Mouse (Mus musculus) embryonic facial prominence, embryonic 15.5 days (tissue): ENCODE results near the gene Grsf1. TPM values are rescaled to one million over a fixed set of nuclear protein-coding genes. Genes with fewer than 3 reads are reported as not detected.
A peak's percentile ranks its signal among the peaks of the same experiment; 100 is the strongest.

ENCODE experiments used
- ATAC-seq: fragments of 200-750 bp; cut with Nextera tagmentation; 2 replicates; pipeline ENCODE4 v1.8.0; 2017; ENCODE audit warnings: low read depth, moderate TSS enrichment; ENCODE audit not compliant: insufficient number of reproducible peaks, low FRiP score, low TSS enrichment
- H3K27ac ChIP-seq: fragments of 300-500 bp; sonication (generic); replicated peaks from 2 replicates; pipeline ENCODE4 v1.5.1; 2015; ENCODE audit warnings: mild to moderate bottlenecking, inconsistent platforms
- H3K27me3 ChIP-seq: fragments of 300-500 bp; sonication (generic); 2 replicates; pipeline ENCODE4 v1.6.1; 2015; ENCODE audit warnings: inconsistent platforms
- H3K36me3 ChIP-seq: fragments of 300-500 bp; sonication (generic); 2 replicates; pipeline ENCODE4 v1.6.1; 2015; ENCODE audit warnings: mild to moderate bottlenecking, inconsistent platforms
- H3K4me1 ChIP-seq: fragments of 300-500 bp; sonication (generic); 2 replicates; pipeline ENCODE4 v1.6.1; 2015; ENCODE audit warnings: inconsistent platforms
- H3K4me2 ChIP-seq: fragments of 300-500 bp; sonication (generic); replicated peaks from 2 replicates; pipeline ENCODE4 v1.6.1; 2015; ENCODE audit warnings: mild to moderate bottlenecking, inconsistent platforms
- H3K4me3 ChIP-seq: fragments of 300-500 bp; sonication (generic); replicated peaks from 2 replicates; pipeline ENCODE4 v1.5.1; 2015; ENCODE audit warnings: mild to moderate bottlenecking, inconsistent platforms
- H3K9ac ChIP-seq: fragments of 300-500 bp; sonication (generic); 2 replicates; pipeline ENCODE4 v1.6.1; 2015; ENCODE audit warnings: inconsistent platforms
- H3K9me3 ChIP-seq: fragments of 300-500 bp; sonication (generic); replicated peaks from 2 replicates; pipeline ENCODE4 v1.6.1; 2016; ENCODE audit warnings: inconsistent platforms
- WGBS: fragments of 180-500 bp; shearing (Covaris S2); methylation state at CpG from one replicate; pipeline ENCODE4 v1.1.7; 2015; 5-methylcytosine and 5-hydroxymethylcytosine counted together
- polyA plus RNA-seq: library from polyadenylated mRNA; unstranded; fragments of >200 nt; fragmentation: Nextera tagmentation; extraction: Ambion mirVana; gene quantifications from 2 replicates; pipeline ENCODE4 v1.2.1, GENCODE M21; 2015

The Grsf1 gene
- polyA plus RNA-seq, 1 experiment from 2014 or later: 59.3 TPM

- Histone ChIP-seq H3K27me3 (no peaks in the 10 kb centered on the region), H3K27ac (no peak overlapping the region), H3K36me3 (no peaks in the 10 kb centered on the region), H3K9ac (no peak overlapping the region), H3K4me1 (no peaks in the 10 kb centered on the region), H3K4me3 (no peak overlapping the region), H3K9me3 (no peaks in the 10 kb centered on the region), H3K4me2 (no peak overlapping the region)
- WGBS: 59% methylated on average over 6 of the region's 6 CpGs
- ATAC-seq: no peak
Observed at GRCm38 (mm10) chr5:88685745-88686299, 9.9 kb upstream of the Grsf1 start.

- Histone ChIP-seq H3K4me2 (no peak overlapping the region), H3K27ac (no peak overlapping the region), H3K36me3 (no peaks in the 10 kb centered on the region), H3K4me1 (no peaks in the 10 kb centered on the region), H3K4me3 (no peak overlapping the region), H3K9me3 (no peaks in the 10 kb centered on the region), H3K9ac (no peak overlapping the region), H3K27me3 (no peaks in the 10 kb centered on the region)
- 18% methylated on average over 6 of the region's 6 CpGs for WGBS
- no peak for ATAC-seq
Observed at GRCm38 (mm10) chr5:88685306-88685705, 9.3 kb upstream of the Grsf1 start.

GRCm38 (mm10) chr5:88684226-88684625 is 8.3 kb upstream of the Grsf1 start:
- ATAC-seq: no peak
- Histone ChIP-seq H3K36me3 (no peaks in the 10 kb centered on the region), H3K9me3 (no peaks in the 10 kb centered on the region), H3K4me1 (no peaks in the 10 kb centered on the region), H3K4me2 (no peak overlapping the region), H3K9ac (no peak overlapping the region), H3K4me3 (no peak overlapping the region), H3K27me3 (no peaks in the 10 kb centered on the region), H3K27ac (no peak overlapping the region)
- 27% methylated on average over 3 of the region's 3 CpGs for WGBS

- no peak overlapping the region for H3K4me3 ChIP-seq
- no peak overlapping the region for H3K27ac ChIP-seq
- H3K4me1 ChIP-seq: no peaks in the 10 kb centered on the region
- ATAC-seq: no peak
- no peaks in the 10 kb centered on the region for H3K9me3 ChIP-seq
- no peak overlapping the region for H3K9ac ChIP-seq
- H3K36me3 ChIP-seq: no peaks in the 10 kb centered on the region
- 85% methylated on average over 9 of the region's 9 CpGs for WGBS
- no peak overlapping the region for H3K4me2 ChIP-seq
- H3K27me3 ChIP-seq: no peaks in the 10 kb centered on the region
Observed at GRCm38 (mm10) chr5:88683706-88684105, 7.7 kb upstream of the Grsf1 start.

GRCm38 (mm10) chr5:88680567-88680966 is 4.6 kb upstream of the Grsf1 start:
- Histone ChIP-seq H3K4me2 (no peak overlapping the region), H3K4me3 (no peak overlapping the region), H3K36me3 (no peaks in the 10 kb centered on the region), H3K4me1 (peaks cover 4% of the 10 kb centered on the region; the same call in 1 of the 2 replicates), H3K27me3 (no peaks in the 10 kb centered on the region), H3K9ac (no peak overlapping the region), H3K9me3 (no peaks in the 10 kb centered on the region), H3K27ac (no peak overlapping the region)
- 81% methylated on average over 6 of the region's 6 CpGs for WGBS
- ATAC-seq: no peak

- Histone ChIP-seq H3K27me3 (no peaks in the 10 kb centered on the region), H3K9ac (no peak overlapping the region), H3K4me3 (no peak overlapping the region), H3K9me3 (no peaks in the 10 kb centered on the region), H3K36me3 (no peaks in the 10 kb centered on the region), H3K4me2 (no peak overlapping the region), H3K27ac (no peak overlapping the region), H3K4me1 (peaks cover 9% of the 10 kb centered on the region; the same call in 1 of the 2 replicates)
- 31% methylated on average over 6 of the region's 6 CpGs for WGBS
- no peak for ATAC-seq
Observed at GRCm38 (mm10) chr5:88679341-88679740, 3.4 kb upstream of the Grsf1 start.

- Histone ChIP-seq H3K36me3 (no peaks in the 10 kb centered on the region), H3K4me1 (peaks cover 11% of the 10 kb centered on the region; the same call in 1 of the 2 replicates), H3K9ac (no peak overlapping the region), H3K4me2 (no peak overlapping the region), H3K27ac (peak overlapping the region; percentile 28; the same call in 1 of the 2 replicates), H3K4me3 (no peak overlapping the region), H3K9me3 (no peaks in the 10 kb centered on the region), H3K27me3 (no peaks in the 10 kb centered on the region)
- ATAC-seq: no peak
- 50% methylated on average over 7 of the region's 7 CpGs for WGBS
Observed at GRCm38 (mm10) chr5:88678929-88679328, 3.0 kb upstream of the Grsf1 start.

- Histone ChIP-seq H3K4me2 (peak overlapping the region; percentile 77), H3K9me3 (no peaks in the 10 kb centered on the region), H3K27me3 (no peaks in the 10 kb centered on the region), H3K4me3 (peak overlapping the region; percentile 85), H3K4me1 (peaks cover 14% of the 10 kb centered on the region; the same call in 1 of the 2 replicates), H3K27ac (peak overlapping the region; percentile 94), H3K36me3 (peaks cover 20% of the 10 kb centered on the region; the same call in 1 of the 2 replicates), H3K9ac (peak overlapping the region; percentile 98)
- ATAC-seq: peak; percentile 17; the same call in 1 of the 2 replicates
- WGBS: under 1% methylated on average over 47 of the region's 47 CpGs
Observed at GRCm38 (mm10) chr5:88674703-88675442, 1.1 kb downstream of the Grsf1 start.

GRCm38 (mm10) chr5:88663875-88664274 is 12.1 kb downstream of the Grsf1 start:
- Histone ChIP-seq H3K27me3 (no peaks in the 10 kb centered on the region), H3K4me1 (no peaks in the 10 kb centered on the region), H3K36me3 (peaks cover 82% of the 10 kb centered on the region), H3K4me3 (no peak overlapping the region), H3K9ac (no peak overlapping the region), H3K9me3 (no peaks in the 10 kb centered on the region), H3K4me2 (no peak overlapping the region), H3K27ac (no peak overlapping the region)
- WGBS: 82% methylated on average over 5 of the region's 5 CpGs
- ATAC-seq: no peak

GRCm38 (mm10) chr5:88663151-88663550 is 12.8 kb downstream of the Grsf1 start:
- Histone ChIP-seq H3K36me3 (peaks cover 83% of the 10 kb centered on the region), H3K4me3 (no peak overlapping the region)

GRCm38 (mm10) chr5:88657868-88658267 is 18.1 kb downstream of the Grsf1 start:
- Histone ChIP-seq H3K9ac (no peak overlapping the region), H3K4me3 (no peak overlapping the region), H3K4me2 (no peak overlapping the region), H3K36me3 (peaks cover 46% of the 10 kb centered on the region), H3K27ac (no peak overlapping the region), H3K27me3 (no peaks in the 10 kb centered on the region), H3K4me1 (no peaks in the 10 kb centered on the region), H3K9me3 (no peaks in the 10 kb centered on the region)
- 96% methylated on average over 1 of the region's 1 CpGs for WGBS
- ATAC-seq: no peak

More at GRCm38 (mm10) chr5:88663151-88663550, 12.8 kb downstream of the Grsf1 start:
- WGBS: 86% methylated on average over 3 of the region's 3 CpGs
- no peaks in the 10 kb centered on the region for H3K4me1 ChIP-seq
- no peak overlapping the region for H3K9ac ChIP-seq
- H3K4me2 ChIP-seq: no peak overlapping the region
- H3K9me3 ChIP-seq: no peaks in the 10 kb centered on the region
- H3K27me3 ChIP-seq: no peaks in the 10 kb centered on the region
- H3K27ac ChIP-seq: no peak overlapping the region
- no peak for ATAC-seq
